Mouse (Mus musculus) Muller cell, postnatal 12 days (primary cell): ENCODE measurements around the gene Endod1.

ENCODE experiments used
- DNase-seq: peaks from one replicate; pipeline ENCODE4 v3.0.0-alpha.2; 2015; ENCODE audit errors: inconsistent ontology term

Gene Endod1

DNA sequence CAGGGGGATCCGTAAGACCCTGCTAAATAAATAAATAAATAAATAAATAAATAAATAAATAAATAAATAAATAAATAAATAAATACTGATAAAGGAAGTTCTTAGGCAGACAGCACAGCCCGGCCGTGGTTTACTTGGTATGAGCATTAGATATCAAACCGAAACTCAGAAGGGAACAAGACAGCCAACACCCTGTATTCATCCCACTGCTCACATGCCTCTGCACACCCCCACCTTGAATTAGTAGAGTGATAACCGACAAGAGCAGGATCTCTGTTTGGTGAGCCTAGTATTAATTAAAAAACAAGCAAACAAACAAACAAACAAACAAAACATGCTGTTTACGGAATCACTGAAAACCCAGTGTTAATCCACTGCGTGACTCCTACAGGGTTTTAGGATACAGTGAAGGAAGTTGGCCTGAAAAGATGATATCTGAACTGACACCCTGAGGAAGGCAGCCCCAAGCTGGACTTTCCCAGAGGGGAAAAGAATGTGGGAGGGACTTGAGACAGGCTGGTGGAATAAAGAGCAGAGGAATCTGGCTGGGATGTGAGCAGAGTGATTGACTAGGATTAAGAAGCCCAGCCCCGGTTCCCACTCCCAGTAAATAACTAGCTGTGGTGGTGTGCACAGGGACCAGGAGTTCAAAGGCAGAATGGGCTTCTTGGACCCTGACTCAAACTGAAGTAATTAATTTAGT lies at the start of gene Endod1:
Endod1 (minus strand) TSS at position 155 of the 703 bp plus-strand sequence.
- DNase-seq = peak; percentile 80

GRCm38 (mm10) chr9:14409153-14409552 lies 27.8 kb upstream of the Endod1 start:
- DNase-seq = no peak

DNA sequence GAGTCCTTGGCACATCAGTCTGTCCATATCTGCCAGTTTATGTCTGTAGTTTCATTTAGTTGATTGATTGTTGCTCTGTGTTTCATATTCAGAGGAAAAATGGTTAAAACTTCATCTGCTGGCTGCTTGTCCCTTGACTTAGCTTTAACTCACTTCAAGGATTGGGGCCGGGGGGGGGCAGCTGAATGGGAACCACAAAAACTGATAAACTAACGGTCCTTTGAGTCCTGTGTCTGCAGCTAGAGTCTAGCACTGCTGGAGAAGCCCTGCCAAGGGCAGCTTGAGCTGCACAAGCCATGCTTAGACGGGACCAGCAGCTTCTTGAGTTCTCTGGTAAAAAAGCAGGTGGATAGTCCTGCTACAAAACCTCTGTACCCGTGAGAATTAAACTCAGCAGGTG lies 26.7 kb upstream of the Endod1 start:
- DNase-seq = no peak

DNA sequence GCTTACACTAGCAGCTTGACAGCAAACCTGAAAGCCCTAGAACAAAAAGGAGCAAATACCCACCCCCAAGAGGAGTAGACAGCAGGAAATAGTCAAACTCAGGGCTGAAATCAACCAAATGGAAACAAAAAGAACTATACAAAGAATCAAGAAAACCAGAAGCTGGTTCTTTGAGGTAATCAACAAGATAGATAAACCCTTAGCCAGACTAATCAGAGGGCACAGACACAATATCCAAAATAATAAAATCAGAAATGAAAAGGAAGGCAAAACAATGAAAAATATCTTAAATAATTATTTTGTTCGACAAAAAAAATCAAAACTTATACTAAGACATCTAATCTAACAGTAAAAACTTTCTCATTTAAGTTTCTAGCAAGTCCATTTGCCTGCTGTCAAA lies 24.7 kb upstream of the Endod1 start:
- no peak for DNase-seq

DNA sequence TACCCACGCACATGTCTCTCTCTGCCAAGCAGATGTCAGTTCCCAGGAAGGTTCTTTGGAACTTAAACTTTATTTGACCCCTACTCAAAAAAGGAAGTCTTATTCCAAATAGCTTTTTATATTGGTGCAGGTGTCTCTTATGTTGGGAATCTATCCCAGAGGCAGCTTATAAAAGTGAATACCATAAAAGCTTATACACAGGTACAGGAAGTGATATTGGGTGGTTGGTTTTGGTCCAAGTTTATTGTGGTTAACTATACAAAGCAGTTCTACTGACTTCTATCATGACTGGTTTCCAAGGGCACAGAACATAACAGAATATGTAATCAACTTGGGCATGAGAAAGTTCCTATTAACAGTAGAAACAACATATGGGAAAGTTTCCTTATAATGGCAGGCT lies 20.8 kb upstream of the Endod1 start:
- DNase-seq = no peak

- no peak for DNase-seq
These were observed 19.1 kb upstream of the Endod1 start for GRCm38 (mm10) chr9:14400392-14400791.

DNA sequence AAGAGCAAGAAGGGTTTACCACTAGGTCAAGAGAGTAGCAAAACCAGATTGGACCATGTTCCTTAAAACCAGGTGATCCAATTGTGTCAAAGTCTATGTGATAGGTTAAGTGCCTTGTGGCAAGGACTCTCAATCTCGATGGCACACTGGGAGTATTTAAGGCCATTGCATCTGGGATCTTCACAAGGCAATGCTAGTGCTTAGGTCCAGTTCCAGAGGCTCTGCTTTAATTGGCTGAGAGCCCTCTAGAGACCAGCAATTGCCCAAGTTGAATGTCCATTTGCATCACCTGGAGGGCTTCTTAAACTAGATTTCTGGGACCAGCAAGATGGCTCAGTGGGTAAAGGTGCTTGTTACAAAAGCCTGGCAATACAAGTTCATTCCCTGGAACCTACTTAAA lies 17.6 kb upstream of the Endod1 start:
- DNase-seq = no peak

DNA sequence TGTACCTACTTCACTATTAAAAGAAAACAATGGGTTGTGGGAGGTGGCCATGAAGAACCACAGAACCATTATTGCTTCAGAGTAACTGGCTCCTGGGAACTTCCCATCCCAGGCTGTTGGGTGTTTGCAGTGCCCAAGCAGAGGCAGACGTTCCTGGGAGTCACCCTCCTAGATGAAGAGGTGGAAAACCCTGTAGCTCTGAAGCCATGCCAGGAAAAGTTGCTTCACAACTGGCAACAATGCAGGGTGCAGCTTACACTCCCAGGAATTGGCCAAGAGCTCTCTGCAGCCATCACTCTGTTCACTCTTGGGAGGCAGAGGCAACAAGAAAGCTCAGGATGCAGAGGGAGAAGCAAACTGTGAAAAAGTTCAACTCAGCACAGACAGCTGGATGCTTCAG lies 16.8 kb upstream of the Endod1 start:
- no peak for DNase-seq

- DNase-seq = no peak
These were observed 16.1 kb upstream of the Endod1 start for GRCm38 (mm10) chr9:14397449-14397819.

DNA sequence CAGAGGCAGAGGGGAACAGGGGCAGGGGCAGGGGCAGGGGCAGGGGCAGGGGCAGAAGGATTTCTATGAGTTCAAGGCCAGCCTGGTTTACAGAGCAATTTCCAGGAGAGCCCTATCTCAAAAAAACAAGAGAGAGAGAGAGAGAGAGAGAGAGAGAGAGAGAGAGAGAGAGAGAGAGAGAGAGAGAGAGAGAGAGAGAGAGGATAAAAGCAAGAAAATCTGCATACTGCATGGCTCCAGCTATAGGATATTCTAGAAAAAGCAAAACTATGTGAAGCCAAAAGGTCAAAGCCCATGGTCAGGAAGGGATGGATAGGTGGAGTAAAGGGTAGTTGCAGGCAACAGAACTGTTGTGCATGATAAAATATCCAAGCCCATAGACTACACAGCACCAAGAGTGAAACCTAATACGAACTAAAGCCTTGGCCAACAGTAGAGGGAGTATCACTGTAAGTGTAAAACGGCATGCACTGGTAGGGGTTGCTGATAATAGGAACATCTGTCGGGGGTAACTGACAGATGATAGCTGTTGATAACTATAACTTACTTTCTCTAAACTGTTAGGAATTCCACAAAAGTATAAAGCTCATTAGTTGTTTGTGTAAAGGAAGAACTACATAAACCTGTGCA lies 15.6 kb upstream of the Endod1 start:
- no peak for DNase-seq

GRCm38 (mm10) chr9:14396096-14396495 lies 14.8 kb upstream of the Endod1 start:
- no peak for DNase-seq

- no peak for DNase-seq
These were observed 13.8 kb upstream of the Endod1 start for GRCm38 (mm10) chr9:14394956-14395561.

DNA sequence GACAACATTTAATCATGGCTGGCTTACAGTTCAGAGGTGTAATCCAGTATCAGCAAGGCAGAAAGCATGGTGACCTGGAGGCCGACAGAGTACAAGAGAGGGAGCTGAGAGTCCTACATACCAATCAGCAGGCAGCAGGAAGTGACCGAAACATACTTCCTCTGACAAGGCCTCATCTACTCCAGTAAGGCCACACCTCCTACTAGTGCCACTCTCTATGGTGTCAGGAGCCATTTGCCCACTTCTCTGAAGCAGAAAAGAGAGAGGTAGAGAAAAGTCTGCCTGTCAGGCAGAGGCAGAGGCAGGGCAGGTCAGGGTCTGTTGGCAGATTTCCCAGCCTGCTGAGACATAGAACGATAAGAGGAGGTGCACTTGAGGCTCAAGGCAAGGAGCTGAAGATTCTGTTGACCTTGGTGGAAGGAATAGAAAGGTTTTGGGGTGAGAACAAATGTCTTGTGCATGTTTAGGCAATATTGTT lies 10.6 kb upstream of the Endod1 start:
- no peak for DNase-seq

DNA sequence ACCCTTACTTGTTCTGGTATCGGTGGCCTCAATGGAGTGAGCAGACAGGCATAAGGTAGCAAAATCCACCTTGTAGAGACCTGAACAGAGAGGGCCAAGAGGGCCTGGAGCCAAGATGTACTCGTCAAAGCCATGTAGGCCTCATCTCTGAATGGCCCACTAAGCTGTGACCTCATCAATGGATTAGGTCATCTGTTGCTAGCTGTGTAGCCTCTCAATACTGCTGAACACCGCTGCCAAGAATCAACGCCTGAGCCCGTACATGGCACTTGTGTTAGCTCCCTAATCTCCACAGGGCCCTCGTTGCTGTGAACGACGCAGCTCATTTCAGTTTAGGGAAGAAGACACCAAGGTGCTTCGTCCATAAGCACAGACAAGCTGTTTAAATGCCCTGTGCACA lies 10.0 kb upstream of the Endod1 start:
- DNase-seq = no peak

- no peak for DNase-seq
These were observed 9.0 kb upstream of the Endod1 start for GRCm38 (mm10) chr9:14390278-14390677.

- peak; percentile 82 for DNase-seq
These were observed 7.8 kb upstream of the Endod1 start for GRCm38 (mm10) chr9:14389050-14389621.

- no peak for DNase-seq
These were observed 6.7 kb upstream of the Endod1 start for GRCm38 (mm10) chr9:14388001-14388400.

GRCm38 (mm10) chr9:14386831-14387230 lies 5.5 kb upstream of the Endod1 start:
- DNase-seq = no peak

- DNase-seq = no peak
These were observed 4.4 kb upstream of the Endod1 start for GRCm38 (mm10) chr9:14385665-14386064.

GRCm38 (mm10) chr9:14383186-14383920 lies 2.0 kb upstream of the Endod1 start:
- no peak for DNase-seq

DNA sequence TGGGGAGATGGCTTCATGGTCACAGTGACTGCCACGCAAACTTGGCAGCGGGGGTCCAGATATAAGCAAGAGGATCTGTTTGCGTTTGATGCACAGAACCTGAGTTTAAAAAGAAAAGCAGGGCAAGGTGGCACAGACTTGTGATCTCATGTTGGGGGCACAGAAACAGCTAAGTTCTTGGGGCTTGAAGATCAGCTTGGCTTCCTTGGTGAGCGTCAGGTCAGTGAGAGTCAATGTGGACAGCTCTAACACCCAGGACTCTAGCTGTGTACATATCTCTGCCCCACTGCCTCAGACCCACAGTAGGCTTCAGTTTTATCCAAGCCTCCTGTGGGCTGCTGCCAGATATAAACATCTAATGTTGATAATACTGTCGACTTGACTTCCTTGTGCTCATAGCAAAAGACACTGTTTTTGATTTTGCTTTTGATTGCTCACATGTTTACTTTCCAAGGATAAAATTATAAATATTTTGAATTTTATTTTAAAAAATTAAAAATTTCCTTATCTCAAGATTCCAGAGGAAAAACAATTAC lies 1.0 kb upstream of the Endod1 start:
- no peak for DNase-seq
